Mouse (Mus musculus) limb, embryonic 14.5 days (tissue): ENCODE data around the gene Il17rc. TPM values are rescaled to one million over a fixed set of nuclear protein-coding genes. Genes with fewer than 3 reads are reported as not detected.

ENCODE experiments used
- ATAC-seq: fragments of 200-750 bp; cut with Nextera tagmentation; 2 replicates; pipeline ENCODE4 v1.8.0; 2017; ENCODE audit warnings: low read depth, moderate number of reproducible peaks, moderate TSS enrichment; ENCODE audit not compliant: low FRiP score
- DNase-seq: peaks from one replicate; pipeline ENCODE4 v3.0.0-alpha.2; 2015; ENCODE audit warnings: low spot score
- H3K27ac ChIP-seq: fragments of 300-500 bp; sonication (generic); replicated peaks from 2 replicates; pipeline ENCODE4 v1.5.1; 2014; ENCODE audit warnings: low read depth, mild to moderate bottlenecking, low read length, moderate library complexity, mixed read lengths
- H3K27me3 ChIP-seq: fragments of 300-500 bp; sonication (generic); 2 replicates; pipeline ENCODE4 v1.6.1; 2014; ENCODE audit warnings: low read length, mixed read lengths; ENCODE audit not compliant: control insufficient read depth, insufficient read depth
- H3K36me3 ChIP-seq: fragments of 300-500 bp; sonication (generic); 2 replicates; pipeline ENCODE4 v1.6.1; 2014; ENCODE audit warnings: mild to moderate bottlenecking, low read length, moderate library complexity, mixed read lengths; ENCODE audit not compliant: control insufficient read depth, insufficient read depth
- H3K4me1 ChIP-seq: fragments of 300-500 bp; sonication (generic); 2 replicates; pipeline ENCODE4 v1.6.1; 2014; ENCODE audit warnings: antibody characterized with exemption, low read length, mixed read lengths; ENCODE audit not compliant: control insufficient read depth, insufficient read depth
- H3K4me2 ChIP-seq: fragments of 300-500 bp; sonication (generic); replicated peaks from 2 replicates; pipeline ENCODE4 v1.6.1; 2014; ENCODE audit warnings: low read depth, mild to moderate bottlenecking, low read length, moderate library complexity; ENCODE audit not compliant: severe bottlenecking
- H3K4me3 ChIP-seq: fragments of 300-500 bp; sonication (generic); replicated peaks from 2 replicates; pipeline ENCODE4 v1.5.1; 2014; ENCODE audit warnings: low read length
- H3K9ac ChIP-seq: fragments of 300-500 bp; sonication (generic); 2 replicates; pipeline ENCODE4 v1.6.1; 2014; ENCODE audit warnings: mild to moderate bottlenecking, low read depth, low read length, moderate library complexity; ENCODE audit not compliant: severe bottlenecking
- H3K9me3 ChIP-seq: fragments of 300-500 bp; sonication (generic); 2 replicates; pipeline ENCODE4 v1.6.1; 2016; ENCODE audit warnings: low read length; ENCODE audit not compliant: control insufficient read depth
- POLR2A ChIP-seq: fragments of 200-500 bp; IDR thresholded peaks from 2 replicates; pipeline ENCODE4 v1.8.0; 2012; ENCODE audit warnings: inconsistent platforms, mild to moderate bottlenecking, moderate library complexity, borderline replicate concordance; ENCODE audit not compliant: insufficient read depth, insufficient read length; ENCODE audit errors: extremely low read depth
- WGBS: fragments of 180-500 bp; shearing (Covaris S2); extraction: QIAGEN DNeasy Blood & Tissue Kit; methylation state at CpG from one replicate; pipeline ENCODE4 v1.1.7; 2014; 5-methylcytosine and 5-hydroxymethylcytosine counted together
- polyA plus RNA-seq, 2 experiments: library from polyadenylated mRNA; depleted of rRNA in 1 of 2; stranded (reverse) in 1 of 2; unstranded in 1 of 2; fragments of >200 nt; fragmentation: Nextera tagmentation in 1 of 2; extraction: Ambion mirVana in 1 of 2; gene quantifications; 2 replicates each; pipeline versions ENCODE4 v1.2.1 to v1.2.3; 2012 to 2014

Gene Il17rc
- polyA plus RNA-seq, 2 experiments, result 21.5 to 28.2 TPM

GRCm38 (mm10) chr6:113468512-113468911, 2.7 kb upstream of the Il17rc start:
- ATAC-seq (no peak), DNase-seq (no peak)
- H3K27me3 ChIP-seq, result peaks cover 11% of the 10 kb centered on the region
- no peak for TF ChIP-seq POLR2A
- no peak overlapping the region for H3K4me3 ChIP-seq
- H3K9ac ChIP-seq, result no peak overlapping the region
- no peaks in the 10 kb centered on the region for H3K36me3 ChIP-seq
- WGBS, result 62% methylated on average over 3 of the region's 3 CpGs
- no peak overlapping the region for H3K27ac ChIP-seq
- H3K4me1 ChIP-seq, result peaks cover 3% of the 10 kb centered on the region; the same call in 1 of the 2 replicates
- no peak overlapping the region for H3K4me2 ChIP-seq
- H3K9me3 ChIP-seq, result no peaks in the 10 kb centered on the region

GRCm38 (mm10) chr6:113469021-113469420, 2.2 kb upstream of the Il17rc start:
- Histone ChIP-seq H3K9me3 (no peaks in the 10 kb centered on the region), H3K9ac (peak overlapping the region; percentile 52; the same call in 1 of the 2 replicates), H3K27ac (no peak overlapping the region), H3K4me3 (peak overlapping the region; percentile 40), H3K36me3 (no peaks in the 10 kb centered on the region), H3K4me2 (peak overlapping the region; percentile 72), H3K27me3 (peaks cover 11% of the 10 kb centered on the region), H3K4me1 (peaks cover 3% of the 10 kb centered on the region; the same call in 1 of the 2 replicates)
- DNase-seq (peak; percentile 77), ATAC-seq (peak; percentile 84)
- WGBS, result 9% methylated on average over 9 of the region's 9 CpGs
- no peak for TF ChIP-seq POLR2A

GRCm38 (mm10) chr6:113469432-113469831, 1.8 kb upstream of the Il17rc start:
- ATAC-seq (peak; percentile 76), DNase-seq (peak; percentile 74)
- Histone ChIP-seq H3K9me3 (no peaks in the 10 kb centered on the region), H3K36me3 (no peaks in the 10 kb centered on the region), H3K27ac (no peak overlapping the region), H3K27me3 (peaks cover 11% of the 10 kb centered on the region), H3K4me3 (peak overlapping the region; percentile 40), H3K4me1 (peaks cover 3% of the 10 kb centered on the region; the same call in 1 of the 2 replicates), H3K9ac (peak overlapping the region; percentile 52), H3K4me2 (peak overlapping the region; percentile 72)
- WGBS, result 3% methylated on average over 28 of the region's 31 CpGs
- no peak for TF ChIP-seq POLR2A

DNA sequence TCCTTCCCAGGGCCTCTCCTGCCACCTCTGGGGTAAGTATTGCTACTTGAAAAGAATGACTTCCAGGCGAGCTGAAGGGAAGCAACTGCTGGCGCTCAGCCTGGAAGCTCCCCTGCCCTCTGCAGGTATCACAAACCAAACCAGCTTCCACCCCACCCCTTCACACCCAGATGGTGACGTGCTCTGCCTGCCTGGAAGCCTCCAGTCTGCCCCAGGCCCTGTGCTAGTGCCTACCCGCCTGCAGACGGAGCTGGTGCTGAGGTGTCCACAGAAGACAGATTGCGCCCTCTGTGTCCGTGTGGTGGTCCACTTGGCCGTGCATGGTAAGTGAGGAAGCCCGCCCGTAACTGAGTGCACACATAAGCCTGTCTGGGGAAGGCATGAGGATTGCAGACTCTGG, 834 bp downstream of the Il17rc start:
- Histone ChIP-seq H3K9ac (no peak overlapping the region), H3K4me1 (peaks cover 3% of the 10 kb centered on the region; the same call in 1 of the 2 replicates), H3K27ac (no peak overlapping the region), H3K9me3 (no peaks in the 10 kb centered on the region), H3K4me2 (peak overlapping the region; percentile 30; the same call in 1 of the 2 replicates), H3K4me3 (0 out of 2 replicates have a peak overlapping the region, but pooled peaks have one; percentile 2), H3K27me3 (peaks cover 11% of the 10 kb centered on the region), H3K36me3 (no peaks in the 10 kb centered on the region)
- WGBS, result 60% methylated on average over 10 of the region's 10 CpGs
- ATAC-seq, result no peak
- no peak for DNase-seq
- no peak for TF ChIP-seq POLR2A

GRCm38 (mm10) chr6:113473246-113473645, 2.0 kb downstream of the Il17rc start:
- no peak for DNase-seq
- no peak overlapping the region for H3K27ac ChIP-seq
- H3K9ac ChIP-seq, result no peak overlapping the region
- H3K4me3 ChIP-seq, result no peak overlapping the region
- no peak for ATAC-seq
- H3K27me3 ChIP-seq, result peaks cover 11% of the 10 kb centered on the region
- no peak for TF ChIP-seq POLR2A
- H3K36me3 ChIP-seq, result no peaks in the 10 kb centered on the region
- 45% methylated on average over 2 of the region's 2 CpGs for WGBS
- no peak overlapping the region for H3K4me2 ChIP-seq
- H3K9me3 ChIP-seq, result no peaks in the 10 kb centered on the region
- H3K4me1 ChIP-seq, result peaks cover 3% of the 10 kb centered on the region; the same call in 1 of the 2 replicates
